ENCODE assay signal across 38 mouse cellular contexts in the genomic region with DNA sequence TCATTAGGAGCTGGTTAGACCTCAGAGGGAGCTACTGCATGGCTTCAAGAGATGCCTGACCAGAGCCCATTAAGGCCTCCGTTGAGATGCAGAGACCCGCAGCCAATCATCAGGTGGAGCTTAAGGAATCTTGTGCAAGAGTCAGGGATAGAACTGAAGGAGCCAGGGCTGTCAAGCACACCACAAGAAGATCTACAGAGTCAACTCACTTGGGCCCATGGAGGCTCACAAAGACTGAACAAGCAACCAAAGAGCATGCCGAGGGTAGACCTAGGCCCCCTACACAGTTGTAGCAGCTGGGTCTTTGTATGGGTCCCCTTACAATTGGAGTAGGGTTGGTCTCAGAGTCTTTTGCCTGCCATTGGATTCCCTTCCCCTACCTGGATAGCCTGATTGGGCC. TPM values are rescaled to one million over a fixed set of nuclear protein-coding genes. Genes with fewer than 3 reads are reported as not detected.
"Had no signal": no experiment of that assay in that cellular context is flagged by ENCODE, and none has a peak within 500 bp of the region (broad histone marks: within the 10 kb centered on the region; RNA-seq: fewer than 3 reads in every experiment).

No protein-coding gene starts in this region.

- H3K9ac ChIP-seq: heart, embryonic 12.5 days; heart, embryonic 13.5 days; heart, embryonic 15.5 days; hindbrain, embryonic 12.5 days; hindbrain, embryonic 13.5 days; hindbrain, embryonic 14.5 days; hindbrain, embryonic 15.5 days; intestine, embryonic 15.5 days; kidney, embryonic 15.5 days had no signal

- H3K27ac ChIP-seq: heart, embryonic 13.5 days; heart, embryonic 15.5 days; hindbrain, embryonic 10.5 days; hindbrain, embryonic 12.5 days; hindbrain, embryonic 13.5 days; hindbrain, embryonic 14.5 days; hindbrain, embryonic 15.5 days; hindbrain, postnatal 0 days; intestine, embryonic 15.5 days; kidney, embryonic 15.5 days; kidney, postnatal 0 days; layer of hippocampus, adult 2 months; left cerebral cortex, adult 2 months had no signal

- H3K4me1 ChIP-seq: heart, embryonic 15.5 days; hindbrain, embryonic 10.5 days; hindbrain, embryonic 12.5 days; hindbrain, embryonic 13.5 days; hindbrain, embryonic 15.5 days; intestine, embryonic 15.5 days; kidney, embryonic 15.5 days had no signal

- H3K9me3 ChIP-seq: heart, embryonic 12.5 days; heart, embryonic 13.5 days; heart, embryonic 15.5 days; hindbrain, embryonic 10.5 days; hindbrain, embryonic 12.5 days; hindbrain, embryonic 13.5 days; hindbrain, embryonic 15.5 days; intestine, embryonic 15.5 days; kidney, embryonic 15.5 days had no signal

- ATAC-seq: hindbrain, embryonic 16.5 days; hindbrain, postnatal 0 days; inflammation-experienced regulatory T-cells, adult 6 months; intestine, embryonic 15.5 days; intestine, postnatal 0 days had no signal

- H3K4me2 ChIP-seq: heart, embryonic 11.5 days; heart, embryonic 12.5 days; heart, embryonic 13.5 days; heart, embryonic 15.5 days; hindbrain, embryonic 12.5 days; hindbrain, embryonic 13.5 days; hindbrain, embryonic 14.5 days; hindbrain, embryonic 15.5 days; intestine, embryonic 15.5 days; kidney, embryonic 15.5 days had no signal

- H3K36me3 ChIP-seq: heart, embryonic 12.5 days; heart, embryonic 13.5 days; heart, embryonic 15.5 days; hindbrain, embryonic 10.5 days; hindbrain, embryonic 12.5 days; hindbrain, embryonic 13.5 days; hindbrain, embryonic 15.5 days; intestine, embryonic 15.5 days; kidney, embryonic 15.5 days had no signal

- H3K27me3 ChIP-seq: heart, embryonic 12.5 days; heart, embryonic 13.5 days; heart, embryonic 15.5 days; hindbrain, embryonic 12.5 days; hindbrain, embryonic 13.5 days; hindbrain, embryonic 15.5 days; intestine, embryonic 15.5 days; kidney, embryonic 15.5 days had no signal

- DNase-seq: heart, postnatal 10 days; heart, postnatal 36 days; heart, postnatal 4 days; kidney, adult 11 months; kidney, adult 18-20 months; kidney, adult 2 months; kidney, adult 8-10 months; kidney, adult 9 months; kidney, postnatal 10 days; kidney, postnatal 14 days; kidney, postnatal 25 days; kidney, postnatal 36 days; kidney, postnatal 4 days; layer of hippocampus, adult 9-11 months; layer of hippocampus, postnatal 36 days had no signal

- H3K4me3 ChIP-seq: heart, embryonic 12.5 days; heart, embryonic 13.5 days; heart, embryonic 15.5 days; hindbrain, embryonic 10.5 days; hindbrain, embryonic 12.5 days; hindbrain, embryonic 13.5 days; hindbrain, embryonic 15.5 days; intestine, embryonic 15.5 days; kidney, embryonic 15.5 days; layer of hippocampus, adult 2 months; left cerebral cortex, adult 2 months had no signal

RNA-seq across cellular contexts. Expression of a gene that starts 45.2 kb away (rescaled TPM):
- total RNA-seq: heart, postnatal 10 days; heart, postnatal 25 days; heart, postnatal 36 days; hindbrain, postnatal 0 days had no signal
- polyA plus RNA-seq: heart, embryonic 11.5 days; heart, embryonic 12.5 days; heart, embryonic 13.5 days; heart, embryonic 14.5 days; heart, embryonic 15.5 days; heart, embryonic 16.5 days; heart, postnatal 0 days; hindbrain, embryonic 11.5 days; hindbrain, embryonic 12.5 days; hindbrain, embryonic 13.5 days; hindbrain, embryonic 14.5 days; hindbrain, embryonic 15.5 days; hindbrain, embryonic 16.5 days had no signal
